Mouse (Mus musculus): ENCODE results near the gene Crygs.

Gene Crygs

GRCm38 (mm10) chr16:22811477-22811876 lies at the start of gene Crygs:
Gene Crygs (minus strand): TSS chr16:22811577.
- DNase-seq (ENCODE audit: extremely low read depth, low read depth): no peak

GRCm38 (mm10) chr16:22857431-22858113 lies 46.2 kb upstream of the Crygs start, which contains the start of the genes Tbccd1 and Dnajb11:
Gene Tbccd1 (minus strand): TSS chr16:22857669.
Gene Dnajb11 (plus strand): TSS chr16:22857845.
- DNase-seq (ENCODE audit: extremely low read depth, low read depth): peak; percentile 99

GRCm38 (mm10) chr16:22856773-22857172 lies 45.4 kb upstream of the Crygs start:
- peak; percentile 55 for DNase-seq (ENCODE audit: extremely low read depth, low read depth)

GRCm38 (mm10) chr16:22852709-22853108 lies 41.3 kb upstream of the Crygs start:
- no peak for DNase-seq (ENCODE audit: extremely low read depth, low read depth)

GRCm38 (mm10) chr16:22848331-22848730 lies 37.0 kb upstream of the Crygs start:
- DNase-seq (ENCODE audit: extremely low read depth, low read depth): no peak

GRCm38 (mm10) chr16:22847686-22848085 lies 36.3 kb upstream of the Crygs start:
- no peak for DNase-seq (ENCODE audit: extremely low read depth, low read depth)

- DNase-seq (ENCODE audit: extremely low read depth, low read depth): no peak
Observed at GRCm38 (mm10) chr16:22845481-22845880, 34.1 kb upstream of the Crygs start.

GRCm38 (mm10) chr16:22844834-22845233 lies 33.5 kb upstream of the Crygs start:
- DNase-seq (ENCODE audit: extremely low read depth, low read depth): no peak

- no peak for DNase-seq (ENCODE audit: extremely low read depth, low read depth)
Observed at GRCm38 (mm10) chr16:22844061-22844801, 32.9 kb upstream of the Crygs start.

- no peak for DNase-seq (ENCODE audit: extremely low read depth, low read depth)
Observed at GRCm38 (mm10) chr16:22842871-22843270, 31.5 kb upstream of the Crygs start.

- no peak for DNase-seq (ENCODE audit: extremely low read depth, low read depth)
Observed at GRCm38 (mm10) chr16:22839146-22839857, 27.9 kb upstream of the Crygs start.

GRCm38 (mm10) chr16:22832932-22833525 lies 21.7 kb upstream of the Crygs start:
- DNase-seq (ENCODE audit: extremely low read depth, low read depth): no peak

GRCm38 (mm10) chr16:22820731-22821130 lies 9.4 kb upstream of the Crygs start:
- DNase-seq (ENCODE audit: extremely low read depth, low read depth): no peak

GRCm38 (mm10) chr16:22807468-22808070 lies 3.8 kb downstream of the Crygs start:
- DNase-seq (ENCODE audit: extremely low read depth, low read depth): peak; percentile 13

GRCm38 (mm10) chr16:22802786-22803185 lies 8.6 kb downstream of the Crygs start:
- no peak for DNase-seq (ENCODE audit: extremely low read depth, low read depth)

- no peak for DNase-seq (ENCODE audit: extremely low read depth, low read depth)
Observed at GRCm38 (mm10) chr16:22800849-22801109, 10.6 kb downstream of the Crygs start.

GRCm38 (mm10) chr16:22800026-22800848 lies 11.1 kb downstream of the Crygs start:
- DNase-seq (ENCODE audit: extremely low read depth, low read depth): no peak

GRCm38 (mm10) chr16:22798520-22798919 lies 12.9 kb downstream of the Crygs start:
- peak; percentile 47 for DNase-seq (ENCODE audit: extremely low read depth, low read depth)

GRCm38 (mm10) chr16:22797521-22797920 lies 13.9 kb downstream of the Crygs start:
- no peak for DNase-seq (ENCODE audit: extremely low read depth, low read depth)

- DNase-seq (ENCODE audit: extremely low read depth, low read depth): no peak
Observed at GRCm38 (mm10) chr16:22795497-22795896, 15.9 kb downstream of the Crygs start.

GRCm38 (mm10) chr16:22791235-22791634 lies 20.1 kb downstream of the Crygs start:
- DNase-seq (ENCODE audit: extremely low read depth, low read depth): no peak

All from MEL-GATA-1-ER (cell line).